Mouse (Mus musculus) frontal cortex, postnatal 36 days (tissue): ENCODE measurements around the gene Vmn1r15.

Experiments
- DNase-seq, 2 experiments: peaks; one replicate each; pipeline ENCODE4 v3.0.0; 2022; ENCODE audit warnings: low spot score in 2 of 2

The Vmn1r15 gene

DNA sequence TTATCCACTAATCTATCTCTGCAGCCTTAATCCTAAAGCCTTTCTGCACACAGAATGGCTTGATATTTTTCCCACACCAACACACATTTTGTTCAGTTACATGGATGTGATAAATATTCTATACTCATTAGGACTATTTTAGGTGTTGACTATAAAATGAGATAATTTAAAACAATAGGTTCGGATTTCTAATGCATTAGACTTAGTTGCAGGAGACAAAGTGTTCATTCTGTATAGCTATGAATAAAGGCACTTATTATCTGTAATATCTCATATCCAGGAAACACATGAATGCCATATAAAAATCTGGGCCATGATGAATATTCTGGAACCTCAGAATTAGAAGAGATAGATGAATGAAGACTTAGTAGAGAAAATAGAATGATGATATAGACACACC is at the start of gene Vmn1r15:
Gene Vmn1r15, plus strand, starts transcription at position 301 of the 400 bp plus-strand sequence.
- DNase-seq, result no peak

DNA sequence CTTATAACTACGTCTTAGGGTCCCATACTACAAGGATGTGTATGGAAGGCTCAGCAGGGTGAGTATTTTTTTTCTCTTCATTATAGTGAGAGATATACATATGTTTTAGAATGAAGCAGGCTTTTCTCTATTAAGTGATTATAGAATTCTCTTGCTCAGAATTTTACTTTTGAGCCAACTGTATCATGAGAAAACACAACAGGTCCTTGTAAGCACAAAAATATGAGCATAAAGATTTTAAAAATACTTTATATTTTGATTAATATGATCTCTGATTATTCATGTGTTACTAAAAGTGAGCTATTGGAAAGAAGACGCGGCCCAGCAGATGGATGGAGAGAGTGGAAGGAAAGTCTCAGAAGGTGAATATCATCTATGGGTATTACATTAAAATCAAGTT is 26.4 kb upstream of the Vmn1r15 start, which contains the start of gene Vmn1r14:
Gene Vmn1r14, plus strand, starts transcription at position 301 of the 400 bp plus-strand sequence.
- no peak for DNase-seq

DNA sequence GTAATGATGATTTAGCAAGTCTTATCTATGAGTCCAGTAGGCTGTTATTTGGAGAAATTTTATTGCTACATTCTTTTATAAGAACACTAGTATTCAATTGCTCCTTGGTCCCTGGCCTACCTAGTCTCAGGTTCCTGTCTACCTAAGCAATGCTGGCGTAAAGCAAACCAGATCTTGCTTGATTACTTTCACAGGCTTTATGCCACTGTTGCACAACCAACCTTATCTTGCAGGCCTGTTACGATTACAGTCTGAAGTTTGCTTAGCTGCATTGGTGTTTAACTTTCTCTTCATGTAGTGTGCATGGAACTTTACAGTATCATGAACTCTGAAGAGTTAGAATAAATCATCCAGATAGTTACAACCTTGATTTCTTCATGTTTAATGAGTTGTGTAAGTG is 3.2 kb downstream of the Vmn1r15 start:
- DNase-seq, result no peak

DNA sequence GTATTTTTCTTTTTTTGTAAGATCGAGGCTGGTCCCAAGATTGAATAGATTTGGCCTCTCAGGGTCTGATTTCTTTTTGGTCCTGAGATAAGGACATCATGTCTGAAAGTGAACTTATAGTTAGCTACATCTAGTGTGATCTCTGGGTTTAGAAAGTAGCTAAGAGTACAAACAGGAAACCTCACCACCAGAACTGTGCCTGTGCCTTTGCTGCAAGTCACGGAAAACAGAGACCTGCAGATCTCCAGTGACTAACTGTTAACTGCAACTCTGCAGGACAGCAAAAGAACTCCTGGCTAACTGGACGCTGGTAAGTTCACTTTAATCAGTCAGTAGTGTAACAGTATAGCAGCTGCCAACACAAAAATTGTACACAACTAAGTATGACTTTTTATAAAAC is 14.1 kb downstream of the Vmn1r15 start:
- no peak for DNase-seq

GRCm38 (mm10) chr6:57272517-57272916 is 14.8 kb downstream of the Vmn1r15 start:
- no peak for DNase-seq

GRCm38 (mm10) chr6:57278952-57279351 is 21.2 kb downstream of the Vmn1r15 start:
- DNase-seq, result no peak
